Comparison of ENCODE assay signal across 8 mouse cellular contexts in the genomic region with DNA sequence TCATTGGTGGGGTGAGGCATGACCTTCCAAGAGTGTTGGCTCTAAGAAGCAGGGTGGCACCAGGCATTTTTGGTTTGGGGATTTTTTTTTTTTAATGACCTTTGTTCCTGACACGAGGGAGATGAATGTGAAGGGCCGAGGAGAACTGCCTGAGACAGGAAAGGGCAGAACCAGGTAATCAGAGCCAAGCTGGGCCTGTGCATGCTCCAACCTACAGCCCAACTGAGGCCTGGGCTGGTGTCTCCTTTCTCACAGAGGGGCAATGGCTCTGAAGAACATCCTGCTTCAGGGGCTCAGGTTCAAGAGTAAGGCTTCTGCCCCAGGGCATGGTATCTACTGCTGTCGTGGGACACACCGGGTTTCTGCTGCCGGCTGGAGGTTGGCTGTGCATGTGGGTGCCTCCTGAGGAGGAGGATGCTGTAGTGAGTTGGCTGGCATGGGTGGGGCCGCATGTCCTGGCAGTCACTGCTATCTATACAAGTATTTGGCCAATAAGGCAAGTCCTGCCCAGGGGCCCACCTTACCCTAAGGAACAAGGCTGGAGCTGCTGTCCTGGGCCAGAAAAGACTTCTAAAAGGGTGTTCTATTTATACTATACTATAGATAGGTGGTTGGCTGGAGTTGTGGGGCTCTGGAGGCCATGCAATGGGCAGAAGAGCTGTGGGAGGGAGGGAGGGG. TPM values are rescaled to one million over a fixed set of nuclear protein-coding genes. Genes with fewer than 3 reads are reported as not detected.
A peak's percentile ranks its signal among the peaks of the same experiment; 100 is the strongest.
DNase-seq lines count a peak whose midpoint lies in the region; ATAC-seq and TF ChIP-seq lines count a peak whose summit lies in the region.

No protein-coding gene starts in this region.

- dilution Hi-C loops in CH12.LX (cut with MboI; ENCODE audit: extremely low pct_ligation_motif_present, extremely low pct_unique_long_range_greater_than_20kb, low sequenced_read_pairs): no loop called here

- no peaks in the 10 kb centered on the region for H3K27me3 ChIP-seq in heart, embryonic 10.5 days (ENCODE audit: insufficient read depth, poor library complexity, severe bottlenecking)
- no peaks in the 10 kb centered on the region for H3K27me3 ChIP-seq in CH12.LX (replicated peaks)
- no peaks in the 10 kb centered on the region for H3K27me3 ChIP-seq in forebrain, embryonic 12.5 days
- peaks cover 34% of the 10 kb centered on the region for H3K27me3 ChIP-seq in liver, embryonic 14.5 days (ENCODE audit: control insufficient read depth, insufficient read depth, low read length)

- peak overlapping the region; percentile 97 for H3K27ac ChIP-seq in heart, embryonic 10.5 days
- H3K27ac ChIP-seq in CH12.LX (ENCODE audit: insufficient read depth, low read depth): no peak overlapping the region
- no peak overlapping the region for H3K27ac ChIP-seq in forebrain, embryonic 12.5 days
- H3K27ac ChIP-seq in liver, embryonic 14.5 days: no peak overlapping the region

- peak overlapping the region; percentile 78 for H3K4me3 ChIP-seq in heart, embryonic 10.5 days
- peak overlapping the region in 2 of 3 experiments; percentile 81 to 98 for H3K4me3 ChIP-seq in CH12.LX (replicated peaks in 1 of 3; ENCODE audit: low read depth in 2 of 3, low read length in 2 of 3, poor library complexity in 1 of 3)
- H3K4me3 ChIP-seq in forebrain, embryonic 12.5 days (replicated peaks): no peak overlapping the region
- H3K4me3 ChIP-seq in liver, embryonic 14.5 days (ENCODE audit: insufficient read depth in 1 of 2, low read depth in 2 of 2, low read length in 2 of 2): no peak overlapping the region

- no peak overlapping the region for H3K9ac ChIP-seq in CH12.LX (ENCODE audit: insufficient read depth, low read depth)
- H3K9ac ChIP-seq in forebrain, embryonic 12.5 days: no peak overlapping the region
- H3K9ac ChIP-seq in liver, embryonic 14.5 days (replicated peaks): no peak overlapping the region

- in situ Hi-C loops in CH12.LX (cut with MboI; ENCODE audit: low pct_ligation_motif_present, low pct_unique_long_range_greater_than_20kb, low sequenced_read_pairs): no loop called here

- 48% methylated on average over 6 of the region's 6 CpGs for WGBS in heart, embryonic 10.5 days
- whole genome bisulfite sequencing in forebrain, embryonic 12.5 days: 79% methylated on average over 6 of the region's 6 CpGs
- WGBS in liver, embryonic 14.5 days (ENCODE audit: insufficient replicate concordance): 31% methylated on average over 6 of the region's 6 CpGs

- TF ChIP-seq POLR2A in CH12.LX (IDR thresholded peaks at IDR 0.05; ENCODE audit: low read depth, low read length): no peak

- TF ChIP-seq EP300 in CH12.LX (IDR thresholded peaks at IDR 0.05; ENCODE audit: low read length): no peak
- TF ChIP-seq EP300 in liver, embryonic 14.5 days (IDR thresholded peaks at IDR 0.05; ENCODE audit: low read depth): no peak

- TF ChIP-seq RAD21 in CH12.LX (IDR thresholded peaks at IDR 0.05; ENCODE audit: low read depth, low read length): no peak

- H3K4me2 ChIP-seq in CH12.LX (ENCODE audit: insufficient read depth, low read depth, poor library complexity, severe bottlenecking): peak overlapping the region; percentile 67; the same call in 1 of the 2 replicates
- H3K4me2 ChIP-seq in forebrain, embryonic 12.5 days: peak overlapping the region; percentile 79
- 0 out of 2 replicates have a peak overlapping the region, but pooled peaks have one; percentile 8 for H3K4me2 ChIP-seq in liver, embryonic 14.5 days (ENCODE audit: low read depth)

- no peak for TF ChIP-seq CTCF in CH12.LX (conservative IDR thresholded peaks at IDR 0.05 in 1 of 2, IDR thresholded peaks at IDR 0.05 in 1 of 2; ENCODE audit: low read depth in 2 of 2, low read length in 2 of 2)
- TF ChIP-seq CTCF in liver, embryonic 14.5 days (IDR thresholded peaks at IDR 0.05; ENCODE audit: low read depth): no peak

- no peaks in the 10 kb centered on the region for H3K9me3 ChIP-seq in heart, embryonic 10.5 days
- no peaks in the 10 kb centered on the region for H3K9me3 ChIP-seq in CH12.LX (replicated peaks; ENCODE audit: low read length)
- H3K9me3 ChIP-seq in forebrain, embryonic 12.5 days: no peaks in the 10 kb centered on the region
- H3K9me3 ChIP-seq in liver, embryonic 14.5 days (ENCODE audit: control insufficient read depth, low read length): no peaks in the 10 kb centered on the region

- peaks cover 73% of the 10 kb centered on the region for H3K36me3 ChIP-seq in heart, embryonic 10.5 days
- H3K36me3 ChIP-seq in CH12.LX (replicated peaks in 1 of 2; ENCODE audit: control insufficient read depth in 1 of 2, insufficient read depth in 1 of 2, low read length in 1 of 2): peaks cover 39 to 74% of the 10 kb centered on the region in 2 experiments
- peaks cover 64% of the 10 kb centered on the region for H3K36me3 ChIP-seq in forebrain, embryonic 12.5 days (replicated peaks)
- H3K36me3 ChIP-seq in liver, embryonic 14.5 days (replicated peaks; ENCODE audit: control insufficient read depth, insufficient read depth, low read depth): no peaks in the 10 kb centered on the region

- H3K79me2 ChIP-seq in CH12.LX (replicated peaks; ENCODE audit: control insufficient read depth, extremely low read depth, insufficient read depth, poor library complexity, severe bottlenecking): peaks cover 85% of the 10 kb centered on the region

- ATAC-seq in forebrain, embryonic 12.5 days (ENCODE audit: low FRiP score): no peak
- ATAC-seq in liver, embryonic 14.5 days (ENCODE audit: insufficient read depth): peak; percentile 60

- DNase-seq in heart, embryonic 10.5 days (ENCODE audit: low spot score): no peak
- no peak for DNase-seq in heart, adult 9 months (ENCODE audit: low spot score in 2 of 2)
- DNase-seq in CH12.LX (ENCODE audit: extremely low read depth): no peak
- DNase-seq in liver, embryonic 14.5 days (ENCODE audit: low read depth in 3 of 3, low spot score in 3 of 3): no peak
- DNase-seq in thymus, postnatal 10 days (ENCODE audit: low spot score in 2 of 2): no peak
- no peak for DNase-seq in thymus, postnatal 4 days
- DNase-seq in Muller cell, postnatal 12 days (ENCODE audit: inconsistent ontology term): no peak

- H3K4me1 ChIP-seq in heart, embryonic 10.5 days: peaks cover 77% of the 10 kb centered on the region
- H3K4me1 ChIP-seq in CH12.LX (ENCODE audit: control insufficient read depth in 1 of 2, insufficient read depth in 2 of 2): peaks cover 7 to 47% of the 10 kb centered on the region in 2 experiments
- H3K4me1 ChIP-seq in forebrain, embryonic 12.5 days: peaks cover 62% of the 10 kb centered on the region
- peaks cover 12 to 19% of the 10 kb centered on the region in 2 experiments; a peak in 3 of 4 replicates for H3K4me1 ChIP-seq in liver, embryonic 14.5 days (replicated peaks; ENCODE audit: control insufficient read depth in 2 of 2, insufficient read depth in 2 of 2, low read length in 1 of 2)

TF ChIP-seq in CH12.LX, 34 proteins besides CTCF, POLR2A, EP300 and RAD21:
- 0 out of 2 replicates have a peak, but pooled peaks have one; percentile 47 for TF ChIP-seq ZMIZ1 (IDR thresholded peaks at IDR 0.05; ENCODE audit: low read depth, low read length)
- no peak for TF ChIP-seq HCFC1 (IDR thresholded peaks at IDR 0.05; ENCODE audit: low read depth, low read length)
- no peak for TF ChIP-seq NELFE (IDR thresholded peaks at IDR 0.05; ENCODE audit: low read depth, low read length)
- TF ChIP-seq PAX5 (IDR thresholded peaks at IDR 0.05; ENCODE audit: low read length): no peak
- TF ChIP-seq CHD1 (IDR thresholded peaks at IDR 0.05; ENCODE audit: low read depth, low read length): 0 out of 2 replicates have a peak, but pooled peaks have one; percentile 14
- TF ChIP-seq JUND (conservative IDR thresholded peaks at IDR 0.05; ENCODE audit: low read depth, low read length): no peak
- TF ChIP-seq MYC (IDR thresholded peaks at IDR 0.05; ENCODE audit: low read depth, low read length): no peak
- TF ChIP-seq MAZ (IDR thresholded peaks at IDR 0.05; ENCODE audit: low read depth, low read length): no peak
- TF ChIP-seq E2F4 (IDR thresholded peaks at IDR 0.05; ENCODE audit: insufficient replicate concordance, low read depth, low read length): no peak
- TF ChIP-seq POLR2AphosphoS2 (IDR thresholded peaks at IDR 0.05; ENCODE audit: low read depth, low read length): no peak; the same call in 1 of the 2 replicates
- no peak for TF ChIP-seq ZC3H11A (IDR thresholded peaks at IDR 0.05; ENCODE audit: low read depth, low read length)
- no peak for TF ChIP-seq CHD2 (IDR thresholded peaks at IDR 0.05; ENCODE audit: low read length)

RNA-seq across cellular contexts. Expression of gene Pkm, which starts 5.3 kb away (rescaled TPM):
- 2,435 and 2,436 TPM in 2 replicates for polyA plus RNA-seq in heart, embryonic 10.5 days (2016; fragmentation: Nextera tagmentation; extraction: Ambion mirVana)
- total RNA-seq in CH12.LX (2012; rRNA removed): 1,563 and 2,304 TPM in 2 replicates
- 2,562 and 2,828 TPM in 2 replicates for total RNA-seq in CH12.LX (2014; rRNA removed)
- polyA plus RNA-seq in CH12.LX (2012; ENCODE audit: insufficient read length, low read depth): 1,827 and 1,949 TPM in 2 replicates
- polyA plus RNA-seq in forebrain, embryonic 12.5 days (2016; fragmentation: Nextera tagmentation; extraction: Ambion mirVana): 1,825 and 1,829 TPM in 2 replicates
- 87.9 and 108 TPM in 2 replicates for polyA plus RNA-seq in liver, embryonic 14.5 days (2012; rRNA removed)
- polyA plus RNA-seq in liver, embryonic 14.5 days (2014; fragmentation: Nextera tagmentation; extraction: Ambion mirVana): 119 and 131 TPM in 2 replicates

RNA-seq across cellular contexts. Expression of gene Gramd2, which starts 18.5 kb away (rescaled TPM):
- polyA plus RNA-seq in heart, embryonic 10.5 days (2016; fragmentation: Nextera tagmentation; extraction: Ambion mirVana): 0.10 and 0.18 TPM in 2 replicates
- total RNA-seq in CH12.LX (2012; rRNA removed) (not detected in 2 replicates), CH12.LX (2014; rRNA removed) (0.32 TPM in 1 of 2 replicates, not detected in the other)
- polyA plus RNA-seq in CH12.LX (2012; ENCODE audit: insufficient read length, low read depth): 0.23 and 0.61 TPM in 2 replicates
- polyA plus RNA-seq in forebrain, embryonic 12.5 days (2016; fragmentation: Nextera tagmentation; extraction: Ambion mirVana): 0.40 and 0.49 TPM in 2 replicates
- polyA plus RNA-seq in liver, embryonic 14.5 days (2012; rRNA removed): 0.06 and 0.12 TPM in 2 replicates
- not detected in 2 replicates for polyA plus RNA-seq in liver, embryonic 14.5 days (2014; fragmentation: Nextera tagmentation; extraction: Ambion mirVana)

RNA-seq across cellular contexts. Expression of gene Parp6, which starts 44.4 kb away (rescaled TPM):
- polyA plus RNA-seq in heart, embryonic 10.5 days (2016; fragmentation: Nextera tagmentation; extraction: Ambion mirVana): 19.3 and 23.9 TPM in 2 replicates
- 3.6 and 4.4 TPM in 2 replicates for total RNA-seq in CH12.LX (2012; rRNA removed)
- 5.6 and 5.7 TPM in 2 replicates for total RNA-seq in CH12.LX (2014; rRNA removed)
- 4.6 and 5.5 TPM in 2 replicates for polyA plus RNA-seq in CH12.LX (2012; ENCODE audit: insufficient read length, low read depth)
- 105 and 116 TPM in 2 replicates for polyA plus RNA-seq in forebrain, embryonic 12.5 days (2016; fragmentation: Nextera tagmentation; extraction: Ambion mirVana)
- polyA plus RNA-seq in liver, embryonic 14.5 days (2012; rRNA removed): 5.2 and 5.3 TPM in 2 replicates
- 1.9 and 2.6 TPM in 2 replicates for polyA plus RNA-seq in liver, embryonic 14.5 days (2014; fragmentation: Nextera tagmentation; extraction: Ambion mirVana)

Comparison
In these comparisons a context has a peak if more than half of its experiments do, and no peak if none do; other contexts are left out.
1. H3K4me3 ChIP-seq: peak in heart, embryonic 10.5 days (single experiment) and CH12.LX (2 of 3); none in forebrain, embryonic 12.5 days (single experiment) and liver, embryonic 14.5 days (0 of 2).
2. H3K4me2 ChIP-seq: peak in every context shown above with its lines; median percentile 79 in forebrain, embryonic 12.5 days; 67 in CH12.LX; 8 in liver, embryonic 14.5 days.
3. RNA of gene Pkm, which starts 5.3 kb away (polyA plus RNA-seq): 2,435 to 2,436 TPM in heart, embryonic 10.5 days, 1,825 to 1,829 TPM in forebrain, embryonic 12.5 days and 1,827 to 1,949 TPM in CH12.LX; 87.9 to 131 TPM in liver, embryonic 14.5 days; every median in the first group is over 10 times any median in the second.